Mouse (Mus musculus): ENCODE results near the gene Gnaq.
"Not testable (repeated sequence)": the region's sequence is repeated elsewhere in the genome, so short reads cannot be mapped to it uniquely, and the experiment has no call there.

The Gnaq gene

DNA sequence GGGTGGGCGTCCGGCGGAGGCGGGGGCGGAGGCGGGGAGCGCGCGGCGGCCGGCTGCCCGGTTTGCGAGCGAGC, at the start of gene Gnaq:
Gene Gnaq, plus strand, starts transcription at position 41 of the 74 bp plus-strand sequence.
- in situ Hi-C loops (cut with MboI, MseI): loop anchor here (25.0 kb wide), 1 partner anchor 220 kb away; no protein-coding TSS in a partner anchor

DNA sequence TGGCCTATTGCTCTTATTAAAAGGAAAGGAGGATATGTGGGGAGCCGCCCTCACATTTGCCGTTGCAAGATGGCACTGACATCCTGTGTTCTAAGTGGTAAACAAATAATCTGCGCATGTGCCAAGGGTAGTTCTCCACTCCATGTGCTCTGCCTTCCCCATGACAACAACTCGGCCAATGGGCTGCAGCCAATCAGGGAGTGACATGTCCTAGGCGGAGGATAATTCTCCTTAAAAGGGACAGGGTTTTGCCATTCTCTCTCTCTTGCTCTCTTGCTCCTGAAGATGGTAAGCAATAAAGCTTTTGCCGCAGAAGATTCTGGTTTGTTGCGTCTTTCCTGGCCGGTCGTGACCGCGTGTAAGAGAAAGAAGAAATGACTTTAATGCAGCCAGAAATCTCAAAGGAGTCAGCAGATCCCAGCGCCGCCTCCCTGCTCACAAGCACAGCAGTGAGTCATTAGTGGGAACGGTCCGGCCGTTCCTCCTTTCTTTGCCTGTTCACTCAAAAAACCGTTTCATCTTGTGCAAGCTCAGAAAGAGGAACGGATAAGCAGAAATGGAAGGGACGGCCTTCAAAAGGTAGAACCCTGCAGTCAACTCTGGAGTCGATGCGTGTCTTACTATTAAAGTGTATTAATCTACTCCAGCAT, 48.5 kb upstream of the Gnaq start:
- in situ Hi-C loops (cut with MboI, MseI): not testable (repeated sequence)

DNA sequence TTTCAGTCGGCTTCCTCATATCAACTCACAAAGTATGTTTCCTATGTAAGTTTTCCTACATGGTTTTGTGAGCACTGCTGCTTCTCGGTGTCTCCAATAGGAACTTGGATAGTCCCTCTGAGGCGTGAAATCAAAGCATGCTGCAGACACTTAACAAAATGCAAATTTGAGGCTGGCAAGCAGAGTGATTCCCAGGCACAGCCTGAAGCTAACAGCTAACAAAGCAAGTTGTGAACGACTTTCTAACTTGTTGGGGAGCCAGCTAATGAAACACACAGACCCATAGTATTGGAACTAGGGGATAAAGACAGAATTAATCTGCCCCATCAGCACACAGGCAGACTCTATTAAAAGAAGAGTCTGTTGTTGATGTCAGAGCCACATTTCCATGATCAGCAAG, 47.4 kb upstream of the Gnaq start:
- in situ Hi-C loops (cut with MboI, MseI): no loop called here

DNA sequence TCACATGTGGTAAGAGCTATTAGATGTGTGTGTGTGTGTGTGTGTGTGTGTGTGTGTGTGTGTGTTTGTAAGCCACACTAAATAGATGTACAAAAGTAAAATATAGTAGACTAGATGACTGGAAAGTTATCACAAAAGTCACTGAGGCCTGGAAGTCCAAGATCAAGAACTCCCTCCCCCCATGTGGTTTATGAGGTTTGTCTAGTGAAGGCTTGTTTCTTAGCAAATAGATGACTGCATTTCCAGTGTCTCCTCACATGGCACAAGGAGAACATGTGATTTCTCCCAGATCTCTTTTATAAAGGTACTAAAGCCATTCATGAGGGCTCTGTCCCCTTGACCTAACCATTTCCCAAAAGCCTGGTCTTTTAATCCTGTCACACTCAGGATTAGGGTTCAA, 46.5 kb upstream of the Gnaq start:
- in situ Hi-C loops (cut with MboI, MseI): no loop called here

DNA sequence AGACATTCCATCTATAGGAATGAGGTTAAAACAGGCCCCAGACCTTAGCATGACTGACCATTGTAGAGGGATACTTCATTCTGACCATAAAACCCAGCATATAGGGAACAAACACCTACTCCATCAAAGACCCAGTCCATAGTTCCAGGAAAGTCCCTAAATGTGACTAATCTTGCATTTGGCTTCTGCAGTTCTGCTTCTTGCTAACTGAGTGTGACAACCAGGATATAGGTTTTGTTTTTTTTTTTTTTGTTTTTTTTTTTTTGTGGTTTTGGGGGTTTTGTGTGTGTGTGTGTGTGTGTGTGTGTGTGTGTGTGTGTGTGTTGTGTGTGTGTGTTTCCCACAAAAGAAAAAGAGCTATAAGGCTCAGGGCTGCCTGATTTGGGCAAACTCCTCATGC, 46.0 kb upstream of the Gnaq start:
- in situ Hi-C loops (cut with MboI, MseI): no loop called here

DNA sequence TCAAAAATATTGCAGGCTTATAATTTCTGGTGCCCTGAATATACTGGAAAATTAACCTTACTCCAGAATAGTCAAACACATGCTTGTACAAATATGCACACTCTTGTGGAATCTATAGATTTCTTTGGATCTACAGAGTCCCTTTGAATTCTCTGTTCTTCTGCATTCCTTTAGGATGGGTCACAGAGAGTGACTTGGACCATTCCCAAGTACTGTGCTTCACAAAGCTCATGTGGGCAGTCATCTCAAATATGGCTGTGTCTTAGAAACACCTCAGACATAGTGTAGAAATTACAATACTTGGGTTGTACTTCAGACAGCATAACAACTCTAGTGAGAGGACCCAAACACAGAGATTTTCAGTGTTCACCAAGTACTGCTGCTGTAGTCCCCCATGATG, 45.2 kb upstream of the Gnaq start:
- in situ Hi-C loops (cut with MboI, MseI): no loop called here

DNA sequence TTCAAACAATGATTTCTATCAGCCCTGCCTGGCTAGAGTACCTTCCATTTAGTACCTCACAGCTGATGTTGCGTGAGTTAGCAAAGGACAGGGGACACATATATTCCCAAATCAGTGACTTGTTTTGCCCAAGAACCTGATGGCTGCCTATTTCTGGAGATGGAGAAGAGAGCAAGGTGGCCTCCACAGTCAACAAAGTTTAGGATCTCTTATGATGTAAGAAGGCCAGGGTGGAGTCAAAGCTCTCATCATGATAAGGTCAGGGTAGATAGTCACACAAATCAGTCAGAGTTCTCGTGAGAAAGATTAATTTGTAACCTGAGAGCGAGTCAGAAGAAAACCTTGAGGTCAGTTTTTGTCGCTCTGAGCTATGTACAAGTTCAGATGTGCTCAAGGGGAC, 39.0 kb upstream of the Gnaq start:
- in situ Hi-C loops (cut with MboI, MseI): no loop called here

DNA sequence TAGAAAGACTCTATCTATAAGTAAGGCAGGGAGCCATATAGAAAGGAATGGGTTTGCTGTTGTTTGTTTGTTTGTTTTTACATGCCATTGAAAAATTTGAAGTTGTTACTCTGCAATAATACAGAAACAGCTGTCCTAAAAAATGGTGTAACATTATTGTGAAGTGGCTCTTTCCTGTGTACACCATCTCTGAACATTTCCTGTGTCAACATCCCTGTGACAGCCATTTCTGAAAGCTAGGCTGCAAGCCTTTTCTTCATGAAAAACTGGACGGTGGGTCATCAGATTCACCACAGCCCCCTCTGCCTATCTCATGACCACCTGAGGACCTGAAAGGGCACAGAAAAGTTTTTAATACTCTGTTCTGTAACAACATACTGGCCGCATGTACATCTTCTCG, 22.7 kb upstream of the Gnaq start:
- in situ Hi-C loops (cut with MboI, MseI): no loop called here

DNA sequence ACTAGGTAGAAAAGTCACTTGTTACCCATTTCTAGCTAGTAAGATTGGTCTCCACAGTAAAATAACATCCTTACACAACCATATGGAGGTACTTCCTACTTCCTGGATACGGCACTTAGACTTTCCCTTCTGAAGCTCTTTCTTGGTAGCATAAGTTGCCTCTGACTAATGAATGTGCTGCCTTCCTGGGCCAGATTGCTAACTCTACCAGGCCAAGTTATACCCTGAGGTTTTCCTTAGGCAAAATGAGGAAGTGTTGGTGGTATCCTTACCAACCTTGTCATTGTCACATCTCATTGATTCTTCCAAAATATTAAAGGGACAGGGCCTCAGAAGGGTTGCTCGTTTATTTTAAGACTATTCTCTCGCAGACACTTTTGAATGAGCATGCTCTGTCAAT, 22.0 kb upstream of the Gnaq start:
- in situ Hi-C loops (cut with MboI, MseI): no loop called here

DNA sequence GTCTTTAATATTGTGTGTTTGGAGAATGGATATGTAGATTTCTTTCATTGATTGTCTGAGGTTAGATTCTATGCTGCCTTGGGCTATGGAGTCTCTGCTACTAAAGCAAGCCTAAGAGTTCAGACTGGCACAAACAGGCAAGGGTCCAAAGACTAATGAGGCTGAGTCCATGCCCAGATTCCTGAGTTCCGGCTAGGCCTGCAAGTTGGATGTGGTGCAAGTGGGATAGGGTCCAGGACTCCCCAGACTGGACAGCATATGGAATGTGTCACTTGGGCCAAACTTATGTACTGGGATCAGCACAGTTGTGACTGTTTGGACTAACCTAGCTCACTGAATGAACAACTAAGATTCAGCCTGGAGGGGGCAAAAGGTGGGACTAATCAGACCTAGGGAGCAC, 19.3 kb upstream of the Gnaq start:
- in situ Hi-C loops (cut with MboI, MseI): no loop called here

DNA sequence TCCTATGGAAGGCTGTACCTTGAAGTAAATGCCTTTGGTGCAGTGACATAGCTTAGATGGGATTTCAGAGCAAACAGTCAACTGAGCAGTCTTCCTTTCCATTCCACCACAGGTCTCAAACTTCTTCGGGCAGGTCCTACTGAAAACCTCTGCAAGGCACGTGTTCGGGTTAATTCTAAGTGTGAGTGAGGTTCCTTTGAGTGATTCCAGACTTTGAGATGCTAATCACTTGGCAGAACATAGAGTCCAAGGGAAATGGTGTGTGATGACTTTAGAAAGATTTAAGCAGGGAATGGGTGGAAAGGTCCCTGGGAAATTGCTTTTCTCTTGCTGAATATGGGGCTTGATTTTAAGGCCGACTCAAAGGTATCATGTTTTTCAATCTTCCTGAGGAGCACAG, 14.2 kb upstream of the Gnaq start:
- in situ Hi-C loops (cut with MboI, MseI): no loop called here

DNA sequence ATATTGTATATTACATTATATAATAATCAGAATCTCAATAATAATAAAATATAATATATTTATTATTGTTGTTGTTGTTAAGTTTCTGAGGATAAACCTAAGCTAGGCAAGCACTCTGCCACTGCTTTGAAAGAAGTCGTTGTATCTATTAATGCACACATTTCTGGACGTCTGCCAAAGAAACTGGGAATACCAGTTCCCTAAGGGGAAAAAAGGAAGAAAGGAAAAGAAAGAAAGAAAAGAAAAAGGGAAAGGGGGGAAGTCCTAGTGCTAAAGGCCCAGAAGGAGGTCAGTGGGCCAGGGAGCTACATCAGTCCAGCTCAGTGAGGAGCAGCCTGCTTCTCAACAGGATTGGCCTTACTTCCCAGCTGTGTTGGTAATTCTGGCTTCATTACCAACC, 11.3 kb upstream of the Gnaq start:
- in situ Hi-C loops (cut with MboI, MseI): loop anchor here (10.0 kb wide), 1 partner anchor 214 kb away; no protein-coding TSS in a partner anchor

DNA sequence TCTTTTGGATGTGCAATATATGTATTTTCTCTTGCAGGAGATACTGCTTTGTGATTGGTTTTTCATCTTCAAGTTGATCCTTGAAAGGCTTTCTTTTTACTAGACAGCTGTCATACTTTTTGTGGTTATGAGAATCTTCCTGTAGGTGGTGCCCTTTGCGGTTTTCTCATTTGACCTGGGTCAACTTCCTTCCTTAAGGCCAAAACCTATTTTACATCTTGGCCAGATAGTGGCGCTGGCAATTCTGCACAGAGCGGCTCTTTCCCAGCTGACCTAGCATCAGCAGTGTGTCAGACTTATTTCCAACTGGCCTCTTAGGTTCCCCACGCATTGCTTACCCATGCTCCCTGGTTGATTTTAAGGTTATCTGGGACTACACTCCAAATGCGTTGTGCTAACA, 3.9 kb upstream of the Gnaq start:
- in situ Hi-C loops (cut with MboI, MseI): loop anchor here (10.0 to 25.0 kb wide), 2 partner anchors 206 to 216 kb away; no protein-coding TSS in a partner anchor

DNA sequence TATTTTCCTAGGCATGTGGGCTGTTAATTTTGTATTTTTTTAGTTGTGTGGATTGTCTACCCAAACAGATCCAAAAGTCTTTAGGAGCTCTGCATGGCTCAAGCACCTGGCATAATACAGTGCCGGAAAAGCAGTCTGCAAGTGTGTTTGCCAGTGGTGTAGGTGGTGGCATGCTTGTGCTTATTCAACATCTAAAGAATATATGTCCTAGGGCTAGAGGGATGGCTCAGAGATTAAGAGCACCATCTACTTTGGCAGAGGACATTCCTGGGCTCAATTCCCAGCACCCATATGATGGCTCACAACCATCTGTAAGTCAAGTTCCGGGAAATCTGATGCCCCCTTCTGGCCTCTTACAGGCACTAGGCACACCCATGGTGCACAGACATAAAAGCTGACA, 3.5 kb upstream of the Gnaq start:
- in situ Hi-C loops (cut with MboI, MseI): loop anchor here (10.0 to 25.0 kb wide), 2 partner anchors 206 to 217 kb away; no protein-coding TSS in a partner anchor

DNA sequence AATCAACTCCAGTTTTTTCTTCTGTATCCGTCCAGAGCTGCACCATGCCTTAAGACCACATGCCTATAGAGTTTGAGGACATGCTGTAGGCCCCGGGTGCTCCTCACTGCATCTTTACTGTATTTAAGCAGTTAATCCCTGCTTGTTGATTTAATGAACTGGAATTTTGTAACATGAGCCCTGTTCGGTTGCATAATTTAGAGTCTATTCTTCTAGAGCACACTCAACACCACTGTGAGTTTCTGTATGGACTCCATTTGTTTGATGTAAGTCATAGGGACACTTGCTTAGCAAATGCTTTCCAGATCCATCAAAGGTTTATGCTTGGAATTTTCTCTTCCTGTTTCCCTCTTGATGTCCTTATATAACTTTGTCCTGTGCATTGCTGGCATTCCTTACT, 2.2 kb upstream of the Gnaq start:
- in situ Hi-C loops (cut with MboI, MseI): loop anchor here (25.0 kb wide), 1 partner anchor 218 kb away; no protein-coding TSS in a partner anchor

DNA sequence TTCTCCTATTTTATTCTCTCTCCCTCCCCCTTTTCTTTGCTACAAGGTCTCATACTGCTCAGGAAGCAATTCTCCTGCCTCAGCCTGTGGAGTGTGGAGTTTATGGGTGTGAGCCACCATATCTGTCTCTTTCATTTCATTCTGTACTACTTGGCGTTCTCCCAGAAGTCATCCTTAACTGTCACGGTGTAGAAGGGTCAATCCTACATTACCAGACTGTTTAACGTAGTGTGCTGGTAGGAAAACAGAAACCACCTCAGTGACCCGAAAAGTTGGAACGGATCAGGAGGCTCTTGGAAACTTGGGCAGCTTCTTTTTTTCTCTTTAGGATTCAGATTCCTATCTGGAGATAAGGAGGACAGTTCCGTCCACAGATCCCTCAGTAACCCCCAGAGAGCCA, 800 bp upstream of the Gnaq start:
- in situ Hi-C loops (cut with MboI, MseI): loop anchor here (25.0 kb wide), 1 partner anchor 220 kb away; no protein-coding TSS in a partner anchor

DNA sequence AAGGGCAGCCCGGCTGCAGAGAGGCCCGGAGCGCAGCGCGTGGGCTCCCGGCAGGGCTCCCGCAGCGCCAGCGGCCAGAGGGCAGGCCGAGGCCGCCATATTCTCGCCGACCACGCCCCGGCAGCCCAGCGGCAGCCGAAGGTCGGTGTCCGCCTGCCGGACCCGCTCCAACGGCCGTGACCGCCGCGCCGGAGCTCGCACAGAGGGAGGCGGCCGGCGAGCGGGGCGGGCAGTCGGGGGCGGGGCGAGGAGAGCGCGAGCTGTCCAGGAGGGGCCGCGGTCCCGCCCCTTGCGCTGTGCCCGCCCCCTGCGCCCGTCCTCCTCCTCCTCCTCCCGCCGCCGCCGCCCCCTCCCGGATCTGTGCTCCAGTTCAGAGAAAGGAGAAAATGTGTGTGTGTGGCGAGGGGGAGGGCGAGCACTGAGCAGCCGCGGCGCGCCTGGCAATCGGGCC, 266 bp upstream of the Gnaq start:
- in situ Hi-C loops (cut with MboI, MseI): loop anchor here (25.0 kb wide), 1 partner anchor 220 kb away; no protein-coding TSS in a partner anchor

DNA sequence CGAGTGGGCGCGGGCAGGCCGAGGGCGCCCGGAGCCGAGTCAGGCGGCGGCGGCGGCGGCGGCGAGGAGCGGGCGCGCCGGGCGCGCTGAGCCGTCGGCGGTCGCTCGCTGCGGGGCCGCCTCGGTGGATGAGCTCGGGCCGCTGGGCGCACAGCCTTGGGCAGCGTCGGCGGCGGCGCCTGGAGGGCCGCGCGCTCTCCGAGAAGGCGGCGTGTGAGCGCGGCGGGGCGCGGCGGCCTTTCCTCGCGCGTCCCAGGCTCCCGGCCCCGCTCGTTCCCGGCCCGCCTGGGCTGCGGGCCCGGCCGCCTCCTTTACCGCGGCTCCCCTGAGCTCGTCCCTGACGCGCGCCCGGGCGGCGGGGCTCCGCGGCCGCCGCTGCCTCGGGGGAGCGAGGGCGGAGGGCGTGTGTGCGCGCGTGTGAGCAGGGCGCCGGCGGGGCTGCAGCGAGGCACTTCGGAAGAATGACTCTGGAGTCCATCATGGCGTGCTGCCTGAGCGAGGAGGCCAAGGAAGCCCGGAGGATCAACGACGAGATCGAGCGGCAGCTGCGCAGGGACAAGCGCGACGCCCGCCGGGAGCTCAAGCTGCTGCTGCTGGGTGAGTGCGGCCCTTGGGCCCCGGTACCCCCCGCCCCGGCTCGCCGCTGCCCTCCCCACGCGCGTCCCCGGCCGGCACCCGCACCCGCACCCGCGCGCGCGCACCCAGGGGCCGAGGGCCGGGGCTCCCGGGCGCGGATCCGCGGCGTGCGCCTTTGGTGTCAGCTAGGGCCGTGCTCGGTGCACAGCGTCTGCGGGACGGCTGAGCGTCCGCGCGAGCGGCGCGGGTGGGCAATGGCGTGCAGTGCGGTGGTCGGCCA, 462 bp downstream of the Gnaq start:
- in situ Hi-C loops (cut with MboI, MseI): loop anchor here (25.0 kb wide), 1 partner anchor 221 kb away; no protein-coding TSS in a partner anchor

DNA sequence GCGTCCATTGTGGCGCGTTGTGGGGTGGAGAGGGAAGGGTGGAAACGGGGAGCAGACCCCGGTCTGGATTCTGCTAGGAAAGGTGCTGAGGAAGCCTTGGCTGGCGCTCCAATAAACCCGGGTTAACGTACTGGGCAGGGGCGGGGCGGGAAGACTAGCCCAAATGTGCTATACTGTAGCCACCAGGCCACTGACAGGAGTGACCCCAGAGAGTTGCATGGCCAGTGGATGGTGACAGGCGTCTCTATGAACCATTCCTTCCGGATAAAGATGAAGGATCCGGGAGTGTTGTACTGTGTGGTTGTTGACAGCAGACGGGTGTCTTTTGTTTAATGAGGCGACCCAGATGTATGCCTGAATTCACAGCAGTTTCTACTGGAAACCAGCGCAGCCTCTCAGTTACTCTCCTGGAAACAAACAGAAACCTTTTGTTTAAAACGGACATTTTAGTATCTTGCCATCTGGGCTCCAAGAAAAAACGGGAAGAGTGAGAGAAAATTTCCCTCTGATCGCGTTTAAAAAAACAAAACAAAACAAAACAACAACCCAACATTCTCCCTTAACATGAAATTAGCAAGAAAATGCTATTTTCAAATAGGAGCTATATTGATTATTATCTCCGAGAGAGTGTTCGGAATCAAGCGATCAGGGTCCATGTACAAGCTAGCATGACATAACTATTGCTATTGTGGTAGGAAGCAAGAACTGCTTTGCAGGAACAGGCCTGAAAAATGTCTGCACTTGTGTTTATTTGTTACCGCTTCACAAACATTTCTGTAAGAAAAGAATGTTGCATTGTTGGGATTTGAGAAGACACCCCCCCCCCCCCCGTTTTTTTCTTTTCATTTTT, 1.3 kb downstream of the Gnaq start:
- in situ Hi-C loops (cut with MboI, MseI): loop anchor here (25.0 kb wide), 1 partner anchor 222 kb away; no protein-coding TSS in a partner anchor

DNA sequence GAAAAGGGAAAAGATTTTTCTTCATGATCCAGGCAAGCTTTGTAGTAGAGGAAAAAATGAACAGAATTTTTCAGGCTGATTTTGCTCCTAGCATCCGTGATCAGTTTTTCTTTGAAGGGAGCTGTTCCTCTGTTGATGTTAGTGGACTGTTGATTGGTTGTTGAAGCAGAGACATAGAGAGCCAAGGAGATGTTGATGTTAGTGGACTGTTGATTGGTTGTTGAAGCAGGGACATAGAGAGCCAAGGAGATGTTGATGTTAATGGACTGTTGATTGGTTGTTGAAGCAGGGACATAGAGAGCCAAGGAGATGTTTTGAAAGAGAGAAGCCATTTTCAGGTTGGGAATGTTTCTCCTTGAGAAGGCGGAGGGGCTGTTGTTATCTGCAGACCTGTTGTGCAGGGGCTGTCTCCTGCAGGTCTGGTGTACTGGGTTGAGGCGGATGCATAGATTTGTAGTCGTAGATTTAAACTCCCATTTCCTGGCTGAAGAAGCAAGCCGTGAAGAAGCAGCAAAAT, 5.5 kb downstream of the Gnaq start:
- in situ Hi-C loops (cut with MboI, MseI): loop anchor here (25.0 kb wide), 1 partner anchor 226 kb away; no protein-coding TSS in a partner anchor

DNA sequence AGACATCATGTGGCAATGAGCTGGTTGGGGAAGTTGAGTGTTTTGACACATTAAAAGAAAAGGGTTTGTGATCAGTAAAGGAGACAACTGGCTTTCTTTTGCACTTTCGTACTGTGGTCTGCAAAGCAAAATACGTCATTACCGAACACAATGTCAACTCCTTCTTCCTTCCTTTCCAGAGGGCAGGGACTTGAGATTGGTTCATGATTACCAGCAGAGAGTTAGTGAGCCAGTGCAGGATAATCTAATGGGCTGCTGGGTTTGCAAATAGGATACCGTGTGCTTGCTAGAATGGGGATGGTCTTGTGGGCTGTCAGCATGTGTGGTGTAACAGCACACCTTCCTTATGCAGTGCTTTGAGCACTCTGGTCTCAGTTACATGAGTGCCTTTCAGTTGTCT, 8.1 kb downstream of the Gnaq start:
- in situ Hi-C loops (cut with MboI, MseI): loop anchor here (25.0 kb wide), 1 partner anchor 228 kb away; no protein-coding TSS in a partner anchor

DNA sequence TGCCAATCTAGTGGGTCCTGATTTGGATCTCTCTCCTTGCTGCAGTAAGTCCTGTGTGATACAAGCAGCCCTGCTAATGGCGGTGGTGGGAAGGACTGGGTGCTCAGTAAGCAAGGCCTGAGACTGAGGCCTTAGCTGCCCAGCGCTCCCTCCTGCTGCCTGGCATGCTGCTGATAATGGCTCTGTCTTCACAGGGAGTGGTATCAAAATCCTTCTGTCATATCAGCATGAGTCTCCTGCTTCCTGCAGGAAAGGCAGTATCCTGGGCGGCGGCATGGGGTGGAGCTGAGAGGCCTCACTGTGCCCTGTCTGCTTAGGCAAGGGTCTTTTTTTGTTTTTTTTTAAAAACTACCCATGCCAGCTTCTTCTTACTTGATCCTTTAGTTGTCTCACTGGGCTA, 9.2 kb downstream of the Gnaq start:
- in situ Hi-C loops (cut with MboI, MseI): loop anchor here (25.0 kb wide), 1 partner anchor 230 kb away; no protein-coding TSS in a partner anchor
